Mouse (Mus musculus) small intestine, adult 2 months (tissue): ENCODE measurements around the gene Zrsr1.

Experiments used
- CTCF ChIP-seq: fragments of 200-500 bp; IDR thresholded peaks from 2 replicates; pipeline ENCODE4 v1.5.1; 2012; ENCODE audit warnings: low read depth, mild to moderate bottlenecking, control low read depth, inconsistent platforms, low read length, moderate library complexity, mixed read lengths; ENCODE audit not compliant: insufficient replicate concordance, insufficient read length; ENCODE audit errors: extremely low read depth
- POLR2A ChIP-seq: fragments of 200-500 bp; IDR thresholded peaks from 2 replicates; pipeline ENCODE4 v1.6.1; 2012; ENCODE audit warnings: low read depth, mild to moderate bottlenecking, control low read depth, inconsistent platforms, low read length, moderate library complexity

DNA sequence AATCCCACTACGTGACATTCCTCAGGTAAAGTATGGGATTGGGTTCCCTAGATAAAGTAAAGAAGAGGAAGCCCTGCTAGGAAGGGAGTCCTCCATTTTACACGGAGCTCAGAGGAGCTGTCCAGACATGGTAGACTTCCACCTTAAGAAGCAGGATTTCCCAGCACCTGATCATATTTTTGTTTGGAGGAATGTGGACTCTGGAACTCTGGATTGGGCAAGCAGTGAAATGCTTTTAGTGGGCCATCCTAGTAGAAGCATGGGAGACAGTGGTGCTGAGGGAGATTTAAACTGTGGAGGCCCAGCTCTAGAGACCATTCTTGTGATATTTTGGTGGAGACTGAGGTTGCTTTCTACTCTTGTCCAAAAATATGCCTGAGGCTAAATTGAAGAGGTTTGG, 49.3 kb upstream of the Zrsr1 start:
- TF ChIP-seq CTCF (no peak), POLR2A (no peak)
